Mouse (Mus musculus) brain, embryonic 14.5 days (tissue): Measurements from ENCODE around the gene Mybl2.

Experiments used
- CTCF ChIP-seq: fragments of 200-500 bp; IDR thresholded peaks from 2 replicates; pipeline ENCODE4 v1.5.1; 2012; ENCODE audit warnings: inconsistent platforms, mild to moderate bottlenecking, moderate library complexity, borderline replicate concordance; ENCODE audit not compliant: insufficient read depth, insufficient read length; ENCODE audit errors: extremely low read depth
- POLR2A ChIP-seq: fragments of 200-500 bp; IDR thresholded peaks from 2 replicates; pipeline ENCODE4 v1.6.1; 2012; ENCODE audit warnings: mild to moderate bottlenecking, inconsistent platforms, borderline replicate concordance; ENCODE audit not compliant: poor library complexity, insufficient read depth, insufficient read length, severe bottlenecking; ENCODE audit errors: extremely low read depth

GRCm38 (mm10) chr2:163071590-163071989 is 17.1 kb downstream of the Mybl2 start:
- TF ChIP-seq CTCF (no peak), POLR2A (no peak)
